Mouse (Mus musculus) left cerebral cortex, adult 11 months (tissue): ENCODE data around the gene Tgfb1i1.

ENCODE experiments used
- DNase-seq: peaks from one replicate; pipeline ENCODE4 v3.0.0; 2022; ENCODE audit warnings: low spot score

Tgfb1i1 gene

DNA sequence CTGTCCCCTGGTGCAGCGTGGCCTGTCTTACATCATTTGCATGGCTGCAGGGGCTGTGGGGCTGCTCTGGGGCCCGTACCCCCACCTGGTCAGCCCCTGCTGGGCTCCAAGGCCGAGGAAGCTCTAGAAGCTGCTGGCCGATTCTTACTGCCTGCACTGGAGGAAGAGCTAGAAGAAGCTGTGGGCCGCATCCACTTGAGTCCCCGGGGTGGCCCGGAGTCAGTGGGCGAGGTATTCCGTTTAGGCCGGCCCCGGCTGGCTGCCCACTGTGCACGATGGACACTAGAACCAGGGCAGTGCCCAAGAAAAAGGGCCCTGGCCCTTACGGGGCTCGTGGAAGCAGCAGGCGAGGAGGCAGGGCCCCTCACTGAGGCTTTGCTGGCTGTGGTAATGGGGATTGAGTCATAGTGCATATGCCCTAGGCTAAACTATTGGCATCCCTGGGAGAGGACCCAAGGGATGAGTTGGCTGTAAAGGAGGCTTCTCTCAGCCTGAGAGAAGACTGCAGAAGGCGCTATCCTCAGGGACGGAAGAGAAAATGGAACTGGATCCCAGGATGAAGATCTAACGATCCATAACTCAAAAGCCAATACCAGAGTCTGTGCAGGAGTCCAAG, 2.1 kb upstream of the Tgfb1i1 start:
- DNase-seq: no peak

DNA sequence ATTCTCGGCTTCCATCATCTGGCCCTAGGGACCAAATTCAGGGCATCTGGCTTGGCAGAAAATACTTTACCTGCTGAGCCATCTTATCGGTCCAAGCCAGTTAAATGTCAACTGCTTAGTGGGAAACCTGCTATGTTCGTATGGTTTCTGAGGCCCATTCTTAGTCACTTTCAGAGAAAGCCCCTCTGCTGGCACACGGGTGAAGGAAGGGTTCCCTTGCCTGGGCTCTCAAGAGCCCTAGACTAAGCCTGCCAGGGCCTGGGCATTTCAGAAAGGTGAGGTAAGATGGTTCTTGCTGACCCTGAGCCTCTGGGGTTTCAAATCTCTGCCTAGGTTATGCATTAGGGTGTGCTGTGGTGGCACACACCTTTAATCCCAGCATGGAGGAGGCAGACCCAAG, 1.1 kb upstream of the Tgfb1i1 start:
- no peak for DNase-seq

DNA sequence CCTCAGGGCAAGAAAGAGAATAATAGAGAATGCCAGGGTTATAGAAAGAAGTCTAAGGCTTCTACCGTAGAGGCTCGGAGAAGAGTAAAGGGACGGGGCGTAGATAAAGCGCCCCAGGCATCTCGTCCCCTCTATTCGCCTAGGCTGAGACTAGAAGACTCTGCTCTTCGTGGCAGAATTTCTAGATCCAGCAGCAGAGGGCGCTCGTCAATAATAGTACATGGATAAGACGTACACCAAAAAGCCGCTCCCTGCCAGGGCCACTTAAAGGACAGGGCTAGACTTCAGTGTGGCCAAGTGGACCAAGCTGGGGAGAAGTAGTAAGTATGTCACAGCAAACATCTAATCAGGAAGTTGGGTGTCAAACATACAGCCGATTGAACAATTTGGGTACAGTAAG, 831 bp downstream of the Tgfb1i1 start:
- DNase-seq: no peak

DNA sequence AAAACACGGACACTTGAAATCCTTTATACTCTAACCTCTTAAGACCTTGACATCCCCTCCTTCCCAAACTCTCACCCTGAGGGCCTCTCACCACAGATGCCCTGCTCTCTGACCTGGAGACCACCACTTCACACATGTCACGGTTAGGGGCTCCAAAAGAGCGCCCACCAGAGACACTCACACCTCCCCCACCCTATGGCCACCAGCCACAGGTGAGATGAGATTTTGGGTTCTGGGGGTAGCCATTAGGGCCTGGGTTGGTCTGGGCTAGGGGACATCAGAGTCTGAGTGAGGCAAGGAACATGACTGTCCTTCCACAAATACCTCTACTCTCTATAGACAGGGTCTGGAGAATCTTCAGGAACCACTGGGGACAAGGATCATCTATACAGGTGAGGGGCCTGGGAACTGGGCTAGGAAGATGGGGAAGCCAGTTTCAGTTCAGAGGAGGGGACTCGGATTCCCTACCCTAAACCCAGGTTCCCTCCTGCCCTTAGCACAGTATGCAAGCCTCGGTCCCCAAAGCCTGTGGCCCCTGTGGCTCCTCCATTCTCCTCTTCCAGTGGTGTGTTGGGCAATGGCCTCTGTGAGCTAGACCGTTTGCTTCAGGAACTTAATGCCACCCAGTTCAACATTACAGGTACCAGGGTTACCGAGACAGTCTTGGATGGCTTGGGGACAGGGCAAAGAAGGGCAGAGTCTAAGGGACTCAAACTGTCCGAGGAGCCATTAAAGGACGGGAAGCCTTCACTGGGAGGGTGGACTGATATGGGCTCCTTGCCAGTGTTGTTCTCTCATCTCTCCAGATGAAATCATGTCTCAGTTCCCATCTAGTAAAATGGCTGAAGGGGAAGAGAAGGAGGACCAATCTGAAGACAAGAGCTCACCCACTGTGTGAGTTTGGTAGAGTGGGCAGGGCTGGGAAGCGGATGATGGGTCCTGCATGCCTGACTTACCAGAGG, 1.8 kb downstream of the Tgfb1i1 start:
- no peak for DNase-seq

DNA sequence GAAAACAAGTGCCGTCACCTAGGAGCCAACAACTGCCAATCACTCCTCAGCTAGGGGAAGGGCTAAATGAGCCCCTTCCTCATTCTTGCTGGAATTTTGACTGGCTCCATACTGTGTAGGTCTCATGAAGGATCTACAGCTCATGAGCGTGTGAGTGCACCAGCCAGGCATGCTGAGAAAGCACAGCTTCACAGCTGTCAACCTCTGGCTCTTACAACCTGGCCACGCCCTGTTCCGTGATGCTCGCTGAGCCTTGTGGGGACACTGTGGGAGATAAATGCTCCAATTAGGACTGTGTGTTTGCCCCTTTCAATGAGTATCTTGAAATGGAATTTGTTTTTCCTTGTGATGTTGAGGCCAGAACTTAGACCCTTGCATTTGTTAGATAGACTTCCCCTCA, 3.4 kb downstream of the Tgfb1i1 start:
- DNase-seq: no peak

DNA sequence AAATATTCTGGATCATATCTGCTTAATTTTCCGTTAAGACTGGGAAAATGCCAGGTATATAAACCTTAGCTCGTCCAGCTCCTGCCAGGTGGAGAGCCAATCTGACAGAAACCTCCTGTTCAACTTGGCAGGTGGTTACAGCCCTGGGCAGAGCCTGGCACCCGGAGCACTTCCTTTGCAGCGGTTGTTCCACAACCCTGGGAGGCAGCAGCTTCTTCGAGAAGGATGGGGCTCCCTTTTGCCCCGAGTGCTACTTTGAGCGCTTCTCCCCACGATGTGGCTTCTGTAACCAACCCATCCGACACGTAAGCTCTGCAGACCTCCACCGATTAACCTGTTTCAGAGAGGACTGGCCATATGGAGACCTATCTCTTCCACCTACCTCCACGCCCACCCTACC, 5.3 kb downstream of the Tgfb1i1 start:
- no peak for DNase-seq

DNA sequence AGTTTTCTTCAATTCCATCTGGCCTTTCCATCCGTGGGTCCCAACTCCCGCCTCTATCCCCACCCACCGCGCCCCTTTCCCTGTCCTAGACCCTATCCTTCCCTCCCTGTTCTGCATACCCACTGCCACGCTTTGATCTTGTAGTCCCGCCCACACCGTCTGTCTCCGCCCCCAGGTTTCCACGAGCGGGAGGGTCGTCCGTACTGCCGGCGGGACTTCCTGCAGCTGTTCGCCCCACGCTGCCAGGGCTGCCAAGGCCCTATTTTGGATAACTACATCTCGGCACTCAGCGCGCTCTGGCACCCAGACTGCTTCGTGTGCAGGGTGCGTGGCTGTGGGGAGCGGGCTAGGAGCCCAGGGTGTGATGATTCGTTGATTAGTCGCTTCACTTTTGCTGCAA, 6.0 kb downstream of the Tgfb1i1 start:
- DNase-seq: peak; percentile 56

DNA sequence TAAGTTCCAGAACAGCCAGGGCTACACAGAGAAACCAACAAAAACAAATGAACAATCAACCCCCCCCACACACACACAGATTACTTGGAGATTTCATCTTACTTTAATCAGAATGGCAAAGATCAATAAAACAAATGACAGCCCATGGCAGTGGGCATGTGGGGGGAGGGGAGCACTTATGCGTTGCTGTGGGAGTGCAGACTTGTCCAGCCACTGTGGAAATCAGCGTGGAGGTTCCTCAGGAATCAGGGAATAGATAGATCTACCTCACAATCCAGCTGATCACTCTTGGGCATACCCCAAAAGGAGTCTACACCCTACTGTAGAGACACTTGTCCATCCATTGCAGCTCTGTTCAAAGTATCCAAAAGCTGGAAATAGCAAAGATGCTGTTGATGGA, 8.4 kb downstream of the Tgfb1i1 start:
- no peak for DNase-seq

DNA sequence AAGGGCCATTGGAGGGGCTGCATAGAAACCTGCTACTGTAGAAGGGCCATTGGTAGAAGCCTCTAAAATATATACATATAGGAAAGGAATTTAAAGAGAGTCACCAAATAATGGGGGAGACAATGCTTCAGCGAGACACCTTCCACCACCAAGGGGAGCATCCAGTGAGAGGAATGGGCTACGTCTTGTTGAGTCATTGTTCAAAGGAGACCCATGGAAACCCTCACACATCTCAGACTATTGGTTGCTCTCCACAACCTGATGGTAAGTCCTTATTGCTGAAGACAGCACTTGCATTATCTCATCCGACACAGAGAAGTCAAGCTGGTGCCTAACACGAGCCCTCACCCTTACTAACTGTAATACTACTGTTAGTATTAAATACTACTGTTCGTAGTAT, 9.1 kb downstream of the Tgfb1i1 start:
- DNase-seq: no peak

DNA sequence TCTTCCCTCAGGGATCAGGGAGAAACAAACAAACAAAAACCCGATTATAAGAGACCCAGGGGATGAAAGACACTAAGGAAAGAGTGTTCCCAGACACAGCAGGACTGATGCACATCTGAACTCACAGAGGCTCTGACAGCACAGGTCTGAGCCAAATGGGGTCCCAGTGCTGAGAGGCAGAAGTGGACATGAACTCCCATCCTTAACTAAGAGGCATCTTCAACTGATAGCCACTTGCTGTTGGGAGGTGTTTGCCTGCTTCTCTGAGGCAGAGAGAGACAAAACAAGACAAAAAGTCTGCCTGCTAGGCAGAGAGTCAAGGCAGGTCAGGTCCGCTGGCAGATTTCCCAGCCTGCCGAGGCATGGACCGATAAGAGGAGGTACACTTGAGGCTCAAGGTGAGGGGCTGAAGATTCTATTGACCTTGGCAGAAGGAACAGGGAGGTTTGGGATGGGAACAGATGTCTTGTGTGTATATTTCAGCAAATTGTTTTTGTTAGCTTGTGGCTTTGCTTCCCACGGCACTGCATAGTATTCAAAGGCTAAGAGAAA, 10.2 kb downstream of the Tgfb1i1 start:
- no peak for DNase-seq

DNA sequence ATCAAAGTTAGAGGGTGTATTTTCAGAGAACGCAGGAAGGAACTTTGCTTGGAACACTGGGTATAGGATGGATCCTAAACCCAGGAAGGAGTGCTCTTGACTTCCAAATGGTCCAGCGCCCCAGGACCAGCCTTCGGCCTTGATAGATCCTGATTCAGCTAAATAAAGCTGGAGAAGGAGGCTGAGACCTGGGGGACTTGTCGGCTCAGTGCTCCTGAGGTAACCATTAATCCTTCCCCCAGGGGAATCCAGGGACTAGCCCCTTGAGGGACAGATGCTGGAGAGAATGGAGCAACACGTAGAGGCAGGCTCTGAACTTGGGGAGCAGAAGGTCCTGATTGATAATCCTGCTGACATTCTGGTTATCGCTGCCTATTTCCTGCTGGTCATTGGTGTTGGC, 18.8 kb downstream of the Tgfb1i1 start, which contains the start of gene Slc5a2:
TSS of gene Slc5a2 (plus strand) at position 247 of the 400 bp plus-strand sequence.
- DNase-seq: no peak

DNA sequence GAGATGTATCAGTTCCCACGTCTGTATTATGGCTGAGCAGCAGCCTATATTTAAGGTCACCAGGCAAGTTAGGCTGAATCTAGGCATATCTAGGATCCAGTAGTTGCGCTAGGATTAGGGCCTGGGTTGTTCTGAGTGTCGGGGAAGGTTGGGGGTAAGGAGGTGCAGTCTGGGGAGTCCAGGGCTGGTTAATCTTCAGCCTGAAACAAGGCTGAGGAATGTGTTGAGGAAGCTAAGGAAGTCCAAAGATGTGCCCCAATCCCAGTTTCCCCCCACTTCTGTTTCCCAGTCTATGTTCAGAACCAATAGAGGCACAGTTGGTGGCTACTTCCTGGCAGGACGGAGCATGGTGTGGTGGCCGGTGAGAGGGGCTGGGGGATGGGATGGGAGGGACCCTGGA, 19.4 kb downstream of the Tgfb1i1 start:
- DNase-seq: no peak

DNA sequence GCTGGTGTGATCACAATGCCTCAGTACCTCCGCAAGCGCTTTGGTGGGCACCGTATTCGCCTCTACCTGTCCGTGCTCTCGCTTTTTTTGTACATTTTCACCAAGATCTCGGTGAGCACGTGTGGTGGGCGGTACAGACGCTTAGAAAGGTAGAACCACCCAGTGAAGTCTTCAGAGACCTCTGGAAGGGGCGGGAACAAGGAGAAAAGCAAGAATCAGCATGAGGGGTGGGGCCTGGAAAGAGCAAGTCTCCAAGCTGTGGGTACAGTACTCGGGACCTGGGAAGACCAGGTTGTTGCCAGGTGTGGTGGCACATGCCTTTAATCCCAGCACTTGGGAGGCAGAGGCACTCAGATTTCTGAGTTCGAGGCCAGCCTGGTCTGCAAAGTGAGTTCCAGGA, 20.8 kb downstream of the Tgfb1i1 start:
- no peak for DNase-seq

DNA sequence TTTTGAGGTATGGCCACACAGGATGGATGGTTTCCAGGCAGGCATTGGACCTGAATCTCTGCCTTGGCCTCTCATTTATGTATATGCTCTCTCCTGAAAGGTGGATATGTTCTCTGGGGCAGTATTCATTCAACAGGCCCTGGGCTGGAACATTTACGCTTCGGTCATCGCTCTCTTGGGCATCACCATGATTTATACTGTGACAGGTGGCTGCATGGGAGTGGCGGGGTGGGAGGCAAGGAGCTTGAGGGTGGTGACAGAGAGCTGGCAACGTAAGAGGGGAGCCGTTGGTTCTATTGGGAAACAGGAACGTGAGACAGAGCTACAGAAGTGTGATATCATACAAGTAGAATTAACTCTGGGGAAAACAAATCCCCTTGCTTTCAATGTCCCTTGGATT, 21.2 kb downstream of the Tgfb1i1 start:
- no peak for DNase-seq

DNA sequence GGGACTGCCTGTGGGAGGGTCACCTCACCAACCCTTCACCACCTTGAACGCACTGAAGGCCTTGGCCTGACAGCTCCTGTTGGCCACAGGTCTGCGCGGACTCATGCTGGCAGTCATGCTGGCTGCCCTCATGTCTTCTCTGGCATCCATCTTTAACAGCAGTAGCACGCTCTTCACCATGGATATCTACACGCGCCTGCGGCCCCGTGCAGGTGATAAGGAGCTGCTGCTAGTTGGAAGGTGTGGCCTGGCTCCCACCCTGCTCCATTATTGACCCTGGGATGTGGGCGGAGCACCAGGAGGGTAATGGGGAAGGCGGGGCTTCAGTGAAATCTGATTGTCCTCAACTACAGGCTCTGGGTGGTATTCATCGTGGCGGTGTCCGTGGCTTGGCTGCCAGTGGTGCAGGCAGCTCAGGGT, 23.8 kb downstream of the Tgfb1i1 start:
- DNase-seq: no peak

DNA sequence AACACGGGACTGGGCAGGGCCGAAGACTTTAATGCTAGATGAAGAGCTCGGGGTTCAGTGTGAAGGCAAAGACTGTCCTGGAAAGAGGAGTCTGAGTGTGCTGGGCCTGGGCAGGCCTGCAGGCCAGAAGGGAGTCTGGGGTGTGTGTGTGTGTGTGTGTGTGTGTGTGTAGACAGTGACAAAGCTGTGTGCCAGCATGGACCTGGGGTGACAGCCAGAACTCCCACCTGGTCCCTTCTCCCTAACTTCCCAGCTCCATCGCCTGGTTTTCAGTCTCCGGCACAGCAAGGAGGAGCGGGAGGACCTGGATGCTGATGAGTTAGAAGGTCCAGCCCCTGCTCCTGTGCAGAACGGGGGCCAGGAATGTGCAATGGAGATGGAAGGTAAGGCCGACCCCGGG, 24.9 kb downstream of the Tgfb1i1 start:
- no peak for DNase-seq

DNA sequence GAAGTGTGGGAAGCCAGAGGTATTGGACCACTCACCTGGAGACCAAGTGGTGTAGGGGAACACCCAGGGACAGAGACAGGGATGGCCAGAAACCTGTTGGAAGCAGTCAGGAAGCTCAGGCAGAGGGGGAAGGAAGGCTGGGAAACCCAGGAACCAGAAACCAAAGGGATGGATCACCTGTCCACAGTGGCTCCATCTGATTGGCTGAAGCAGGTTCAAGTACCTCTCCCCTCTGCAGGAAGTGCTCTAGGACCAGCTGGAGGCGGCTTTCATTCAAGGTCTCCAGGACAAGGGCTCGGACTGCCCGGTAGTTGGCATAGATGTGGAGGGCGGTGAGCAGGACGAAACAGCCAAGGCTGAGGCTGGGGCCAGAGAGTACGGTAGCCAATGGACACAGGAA, 29.4 kb downstream of the Tgfb1i1 start:
- DNase-seq: no peak

DNA sequence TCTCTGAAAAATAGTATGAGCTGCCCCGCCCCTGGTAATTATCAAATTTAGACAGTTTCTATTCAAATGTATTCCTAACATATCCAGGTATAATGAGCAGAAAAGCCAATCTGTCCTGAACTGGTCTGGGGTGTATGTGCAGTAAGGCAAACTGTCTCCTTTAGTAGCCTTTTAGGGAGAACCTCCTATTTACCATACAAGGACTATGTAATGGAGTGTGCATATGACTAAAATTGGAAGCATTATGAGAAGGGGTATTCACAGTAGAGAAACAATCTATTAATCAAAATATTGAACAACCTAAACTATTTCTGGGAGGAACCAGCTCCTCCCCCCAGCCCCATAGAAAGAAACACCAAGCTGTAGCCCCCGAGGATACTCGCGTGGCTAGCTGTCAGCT, 33.1 kb downstream of the Tgfb1i1 start:
- DNase-seq: no peak

DNA sequence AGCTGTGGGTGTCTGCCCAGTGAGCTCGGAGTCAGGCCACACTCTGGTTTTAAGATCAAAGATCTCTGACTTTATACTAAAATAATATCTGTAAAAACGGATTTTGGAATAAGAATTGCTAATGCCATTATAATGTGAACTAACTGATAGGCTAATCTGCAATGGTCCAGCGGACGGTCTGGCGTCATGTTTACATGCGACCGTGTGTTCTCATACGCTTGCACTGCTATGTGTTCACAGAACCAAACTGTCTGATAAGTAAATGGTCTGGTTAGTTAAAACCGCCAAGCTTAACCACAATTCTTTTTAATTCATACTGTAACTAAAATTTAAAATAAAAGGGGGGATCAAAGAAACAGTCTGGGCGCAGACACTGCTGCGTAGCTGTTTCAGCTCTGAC, 35.2 kb downstream of the Tgfb1i1 start:
- no peak for DNase-seq

DNA sequence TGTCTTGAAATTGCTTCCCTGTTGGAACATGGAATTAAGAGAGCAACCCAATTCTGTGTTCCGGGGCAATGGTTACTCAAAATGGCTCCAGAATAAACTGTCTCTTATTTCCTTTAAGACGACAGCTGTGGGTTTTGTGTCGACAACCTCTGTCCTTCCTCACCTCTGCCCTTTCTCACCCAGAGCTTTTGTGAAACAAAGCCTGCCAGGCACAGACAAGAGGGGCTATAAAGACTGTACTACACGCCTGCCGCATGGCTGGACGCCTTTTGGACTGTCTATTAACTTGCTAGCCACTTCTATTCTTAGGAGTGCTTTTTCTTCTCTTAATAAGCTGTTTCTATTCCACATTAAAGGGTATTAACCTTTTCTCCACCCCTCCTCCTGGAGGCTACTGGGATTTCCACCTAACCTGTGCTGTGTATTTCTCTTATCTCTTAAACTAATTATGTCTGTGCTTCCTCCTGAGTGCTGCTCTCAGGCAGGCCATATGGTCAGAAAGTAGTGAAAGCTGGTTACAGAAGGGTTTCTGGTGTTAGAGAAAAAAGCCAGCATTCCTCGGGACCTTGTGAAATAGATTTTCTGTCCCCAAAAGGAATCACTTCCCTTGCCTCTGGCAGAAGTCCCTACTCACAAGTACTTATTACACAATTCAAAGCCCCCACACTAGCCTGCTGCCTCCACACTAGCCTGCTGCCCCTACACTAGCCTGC, 36.1 kb downstream of the Tgfb1i1 start:
- no peak for DNase-seq

DNA sequence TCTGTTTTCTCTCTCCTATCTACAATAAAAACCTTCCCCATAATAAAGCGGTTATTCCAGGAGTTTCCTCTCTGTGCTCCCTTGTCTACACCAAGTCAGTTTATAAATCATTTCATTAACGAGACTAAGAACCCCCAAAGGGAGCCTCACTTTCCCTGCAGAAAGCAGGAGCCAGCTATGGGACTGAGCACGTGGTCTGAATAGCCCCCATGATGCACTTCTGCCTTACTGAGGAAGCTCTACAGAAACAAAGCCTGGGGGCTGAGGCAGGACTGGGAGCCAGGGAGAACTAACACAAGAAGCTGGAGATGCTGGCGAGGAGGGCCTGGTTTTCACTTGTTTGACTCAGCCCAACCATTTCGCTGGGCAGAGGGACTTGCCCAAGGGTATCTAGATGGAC, 37.4 kb downstream of the Tgfb1i1 start:
- DNase-seq: no peak

DNA sequence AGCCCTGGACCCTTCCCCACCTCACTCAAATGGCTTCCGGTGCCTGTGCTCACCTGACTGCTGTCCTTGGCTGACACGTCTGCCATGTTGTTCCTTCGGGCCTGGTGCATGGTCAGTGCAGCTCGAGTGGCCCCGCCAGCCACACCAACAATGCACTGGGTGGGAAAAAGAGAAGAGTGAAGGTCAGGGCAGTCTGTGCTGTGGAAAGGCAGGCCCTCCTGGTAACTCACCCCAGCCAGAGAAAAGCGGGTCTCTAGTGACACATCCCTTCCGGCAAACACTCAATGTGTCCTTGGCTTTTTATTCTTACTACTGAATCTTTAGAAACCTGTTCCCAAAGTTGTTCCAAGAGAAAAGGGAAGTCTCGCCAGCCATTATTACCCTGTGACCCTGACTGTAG, 38.4 kb downstream of the Tgfb1i1 start:
- no peak for DNase-seq
